Mouse (Mus musculus) frontal cortex, postnatal 25 days (tissue): ENCODE data around the gene Psmd3.
"Not testable (repeated sequence)": the region's sequence is repeated elsewhere in the genome, so short reads cannot be mapped to it uniquely, and the experiment has no call there.

Experiments
- DNase-seq, 2 experiments: peaks; one replicate each; pipeline ENCODE4 v3.0.0; 2022; ENCODE audit warnings: low spot score in 2 of 2

Gene Psmd3

GRCm38 (mm10) chr11:98688009-98688408 lies 5.7 kb downstream of the Psmd3 start:
- no peak for DNase-seq

- no peak for DNase-seq
These were observed 10.8 kb downstream of the Psmd3 start for GRCm38 (mm10) chr11:98693201-98693600.

DNA sequence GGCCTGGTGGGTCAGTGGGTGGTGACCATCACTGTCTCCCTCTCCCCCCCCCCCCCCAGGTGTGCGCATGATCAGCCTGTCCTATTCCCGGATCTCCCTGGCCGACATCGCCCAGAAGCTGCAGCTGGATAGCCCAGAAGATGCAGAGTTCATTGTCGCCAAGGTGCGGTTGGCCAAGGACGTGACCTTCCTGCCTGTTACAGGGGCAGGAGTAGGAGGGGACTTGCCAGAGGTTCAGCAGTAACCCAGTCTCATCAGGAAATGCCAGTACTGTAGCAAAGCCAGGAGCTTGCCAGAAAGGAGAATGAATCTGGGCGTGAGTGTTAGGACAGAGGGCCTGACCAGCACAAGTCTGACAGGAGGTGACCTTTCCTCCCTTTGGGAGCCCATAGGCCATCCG lies 11.4 kb downstream of the Psmd3 start:
- DNase-seq, result no peak

GRCm38 (mm10) chr11:98694301-98694700 lies 11.9 kb downstream of the Psmd3 start:
- no peak for DNase-seq

DNA sequence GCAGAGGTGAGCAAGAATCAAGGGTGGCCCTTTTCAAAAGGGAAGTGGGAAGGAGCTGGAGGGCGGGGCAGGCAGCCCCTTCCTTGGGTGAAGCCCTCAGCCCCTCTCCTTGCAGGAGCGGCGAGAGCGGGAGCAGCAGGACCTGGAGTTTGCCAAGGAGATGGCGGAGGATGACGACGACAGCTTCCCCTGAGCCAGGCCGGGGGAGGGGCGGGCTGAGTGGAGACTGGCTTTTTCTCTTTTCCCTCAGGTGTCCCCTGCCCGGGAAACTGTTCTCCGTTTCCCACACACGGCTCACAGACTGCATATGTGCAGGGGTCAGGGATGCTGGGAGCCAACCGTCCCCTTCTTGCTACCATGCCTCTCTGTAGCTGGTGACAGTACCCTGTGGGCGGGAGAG lies 13.1 kb downstream of the Psmd3 start:
- no peak for DNase-seq

DNA sequence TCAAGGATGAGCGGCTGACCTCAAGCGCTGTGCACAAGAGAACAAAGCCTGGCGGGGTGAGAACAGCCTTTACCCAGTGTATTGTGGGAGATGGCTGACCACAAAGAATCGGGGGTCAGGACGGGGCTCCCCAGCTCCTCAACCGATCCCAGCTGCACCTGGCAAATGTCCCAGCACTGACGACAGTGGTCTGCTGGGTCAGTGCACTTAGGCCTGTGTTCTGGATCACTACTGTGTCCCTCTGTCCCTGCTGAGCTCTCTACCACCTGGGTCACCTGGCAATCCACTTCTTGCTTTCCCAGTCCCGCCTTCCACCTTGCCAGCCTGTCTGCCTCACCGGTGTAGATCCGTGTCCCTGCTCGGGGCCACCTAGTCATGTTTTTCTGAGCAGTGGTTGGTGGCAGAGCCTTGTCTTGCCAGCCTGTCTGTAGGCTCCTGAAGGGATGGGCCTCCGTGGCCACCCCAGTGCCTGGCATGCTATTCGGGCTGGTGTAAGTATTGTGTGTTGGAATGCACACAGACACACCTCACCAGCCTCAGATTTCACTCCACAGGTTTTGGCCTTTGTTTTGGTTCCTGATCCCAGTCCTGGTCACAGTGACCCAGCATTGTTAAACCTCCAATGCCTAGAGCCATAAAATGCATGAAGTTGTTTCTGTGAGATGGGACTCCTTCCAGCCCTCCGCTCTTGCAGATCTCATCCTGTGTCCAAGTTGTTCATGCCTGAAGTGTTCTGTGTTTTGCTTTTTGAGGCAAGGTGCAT lies 14.3 kb downstream of the Psmd3 start:
- DNase-seq, result no peak

- DNase-seq, result no peak
These were observed 14.9 kb downstream of the Psmd3 start for GRCm38 (mm10) chr11:98697225-98697624.

- DNase-seq, result no peak
These were observed 16.7 kb downstream of the Psmd3 start for GRCm38 (mm10) chr11:98698849-98699640.

- DNase-seq, result peak; percentile 68 to 79
These were observed 17.6 kb downstream of the Psmd3 start for GRCm38 (mm10) chr11:98699911-98700310.

- DNase-seq, result no peak
These were observed 18.9 kb downstream of the Psmd3 start, which contains the start of gene Csf3 for GRCm38 (mm10) chr11:98701213-98701670. TSS of gene Csf3 (plus strand) at chr11:98701263.

- no peak for DNase-seq
These were observed 20.0 kb downstream of the Psmd3 start for GRCm38 (mm10) chr11:98702323-98702722.

DNA sequence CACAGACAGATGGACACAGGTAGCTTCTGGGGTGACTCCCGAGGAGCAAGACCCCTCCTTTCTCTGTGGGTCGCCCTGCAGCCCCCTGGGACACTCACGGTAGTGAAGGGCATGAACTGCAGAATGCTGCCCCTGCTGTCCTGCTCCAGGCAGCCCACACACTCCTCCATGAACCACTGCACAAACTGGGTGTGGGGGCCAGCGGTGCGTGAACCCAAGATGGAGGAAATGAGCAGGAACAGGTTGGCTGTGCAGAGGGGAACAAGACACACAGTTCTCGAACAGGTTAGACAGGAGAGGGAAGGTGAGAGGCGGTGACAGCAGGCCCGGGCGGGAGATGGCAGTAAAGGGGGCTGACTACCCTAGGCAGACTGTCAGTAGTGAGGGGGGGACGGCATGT lies 22.7 kb downstream of the Psmd3 start:
- no peak for DNase-seq

DNA sequence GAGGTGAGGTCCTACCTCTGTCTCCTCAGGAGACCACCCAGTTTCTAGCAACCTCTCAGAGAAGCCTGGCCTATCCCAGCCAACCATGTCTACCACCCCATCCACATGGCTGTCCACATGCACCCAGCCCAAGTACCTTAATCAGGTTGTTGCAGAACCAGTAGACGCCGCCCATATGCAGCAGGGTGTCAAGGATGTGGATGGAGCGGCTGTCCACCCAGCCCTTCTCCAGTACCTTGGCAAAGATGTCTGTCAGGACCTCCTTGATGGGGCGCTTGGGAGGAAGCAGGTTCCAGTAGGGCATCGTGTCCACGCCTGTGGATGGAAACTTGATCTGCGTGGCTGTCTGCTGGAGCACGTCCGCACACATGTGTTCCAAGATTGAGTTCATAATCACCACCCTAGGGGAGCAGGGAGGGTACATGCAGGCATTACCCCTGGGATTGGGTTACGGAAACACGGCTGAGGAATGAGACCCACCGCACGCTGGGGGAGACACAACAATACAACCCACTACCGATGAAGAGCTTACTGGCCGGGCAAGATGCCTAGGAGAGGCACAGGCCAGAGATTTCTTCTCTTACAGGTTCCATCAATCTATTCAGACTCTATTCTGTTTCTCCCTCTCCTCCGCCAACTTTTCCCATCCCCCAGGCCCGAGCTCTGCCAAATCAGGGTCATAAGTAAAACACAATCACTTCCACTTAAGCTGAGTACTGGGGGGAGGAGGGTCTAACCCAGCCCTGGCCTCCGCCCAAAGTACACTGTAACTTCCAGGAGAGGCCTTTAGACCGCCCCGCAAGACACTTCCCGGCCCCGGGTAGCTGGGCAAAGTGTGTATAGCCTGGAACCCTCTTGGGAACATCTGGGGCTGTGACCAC lies 25.3 kb downstream of the Psmd3 start:
- DNase-seq, result no peak

- DNase-seq, result no peak
These were observed 26.1 kb downstream of the Psmd3 start for GRCm38 (mm10) chr11:98708282-98708956.

DNA sequence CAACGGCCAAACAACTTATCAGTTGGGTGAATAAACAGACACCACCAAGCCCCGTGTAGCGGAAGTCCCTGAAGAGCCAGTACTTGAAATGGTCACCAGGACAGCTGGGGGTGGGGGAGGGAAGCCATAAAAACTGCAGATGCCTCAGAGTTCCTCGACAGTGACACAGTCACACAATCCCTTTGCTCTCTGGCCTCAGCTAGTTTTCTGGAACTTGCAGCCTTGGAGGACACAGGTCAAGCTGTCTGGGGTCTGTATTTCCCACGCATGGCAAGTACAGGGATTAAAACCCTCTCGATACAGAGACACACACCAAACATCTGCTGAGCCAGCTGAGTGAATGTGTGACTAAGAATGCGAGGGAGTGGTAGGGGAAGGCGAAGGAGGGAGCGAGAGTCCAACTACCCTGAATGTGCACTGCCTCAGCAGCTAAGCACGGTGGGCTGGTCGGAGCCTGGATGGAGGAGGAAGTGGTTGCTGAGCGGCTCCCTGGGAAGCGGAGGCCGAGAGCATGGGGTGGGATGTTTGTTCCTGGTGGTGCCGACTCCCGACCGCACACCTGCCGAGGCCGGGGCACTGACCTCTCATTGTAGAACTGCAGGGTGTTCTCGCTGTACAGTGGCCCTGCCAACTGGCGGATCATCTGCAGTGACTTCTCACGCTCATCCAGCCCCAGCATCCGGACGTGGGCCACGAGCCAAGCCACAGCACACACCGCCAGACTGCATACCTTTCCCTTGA lies 26.8 kb downstream of the Psmd3 start:
- DNase-seq, result no peak

GRCm38 (mm10) chr11:98710416-98711045 lies 28.2 kb downstream of the Psmd3 start:
- peak; percentile 69 to 70 for DNase-seq

GRCm38 (mm10) chr11:98711046-98711434 lies 28.7 kb downstream of the Psmd3 start:
- no peak for DNase-seq

DNA sequence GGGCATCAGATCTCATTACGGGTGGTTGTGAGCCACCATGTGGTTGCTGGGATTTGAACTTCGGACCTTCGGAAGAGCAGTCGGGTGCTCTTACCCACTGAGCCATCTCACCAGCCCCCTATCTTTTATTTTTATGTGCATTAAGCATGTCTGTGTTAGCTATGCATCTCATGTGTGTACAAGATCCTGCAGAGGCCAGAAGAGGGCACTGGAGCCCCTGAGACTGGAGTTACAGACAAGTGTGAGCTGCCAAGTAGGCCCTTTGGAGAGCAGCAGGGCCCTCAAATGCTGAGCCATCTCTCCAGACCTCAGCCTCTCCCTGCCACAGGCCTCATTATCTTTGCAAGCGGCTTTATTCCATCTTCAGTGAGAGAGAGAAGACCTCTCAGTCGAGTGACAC lies 29.7 kb downstream of the Psmd3 start:
- not testable (repeated sequence) for DNase-seq

- no peak for DNase-seq
These were observed 31.3 kb downstream of the Psmd3 start for GRCm38 (mm10) chr11:98713703-98714102.

- no peak for DNase-seq
These were observed 33.6 kb downstream of the Psmd3 start for GRCm38 (mm10) chr11:98715946-98716345.
